Mouse (Mus musculus) skeletal muscle tissue, adult 2 months (tissue): ENCODE measurements around the gene Gm7929.
"Not testable (repeated sequence)": the region's sequence is repeated elsewhere in the genome, so short reads cannot be mapped to it uniquely, and the experiment has no call there.

Source experiments
- DNase-seq: peaks from one replicate; pipeline ENCODE4 v3.0.0-alpha.2; 2012; ENCODE audit warnings: low read depth, low spot score

Gene Gm7929

GRCm38 (mm10) chr14:41750514-41750913 lies at the start of gene Gm7929:
Gene Gm7929 (minus strand): TSS chr14:41750614.
- DNase-seq: not testable (repeated sequence)

DNA sequence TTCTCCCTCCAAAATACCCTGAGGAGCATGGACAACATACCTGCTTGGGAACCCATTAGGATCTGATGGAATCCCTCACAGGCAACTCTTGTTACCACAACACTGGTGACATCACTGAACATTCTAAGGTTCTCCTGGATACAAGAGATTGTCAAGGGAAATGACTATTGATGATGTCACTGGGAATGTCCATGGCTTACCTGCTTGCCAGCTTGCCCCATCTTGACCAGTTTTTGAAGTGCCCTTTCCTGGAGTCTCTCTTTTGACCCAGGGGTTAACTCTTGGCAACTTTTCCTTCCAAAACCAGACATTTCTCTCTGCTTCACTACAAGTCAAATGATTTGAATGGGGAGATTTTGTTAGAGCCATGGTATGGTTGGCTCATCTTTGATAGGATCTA lies 21.9 kb upstream of the Gm7929 start, which contains the start of gene Gm47189:
Gene Gm47189 (minus strand): TSS at position 101 of the 400 bp plus-strand sequence.
- not testable (repeated sequence) for DNase-seq

DNA sequence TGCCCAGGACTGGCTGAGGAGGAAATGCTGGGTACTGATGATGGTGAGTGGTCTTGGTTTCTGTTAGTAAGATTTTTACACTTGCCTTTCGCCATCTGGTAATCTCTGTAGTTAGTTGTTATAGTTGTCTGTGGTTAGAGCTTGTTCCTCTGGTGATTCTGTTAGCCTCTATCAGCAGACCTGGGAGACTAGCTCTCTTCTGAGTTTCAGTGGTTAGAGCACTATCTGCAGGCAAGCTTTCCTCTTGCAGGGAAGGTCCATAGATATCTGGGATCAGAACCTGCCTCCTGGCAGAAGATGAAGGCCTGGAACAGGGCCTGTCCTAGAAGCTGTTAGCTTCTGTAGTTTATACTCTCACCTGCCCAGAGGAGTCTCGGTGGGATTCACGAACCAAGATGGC lies 5.5 kb upstream of the Gm7929 start:
- DNase-seq: not testable (repeated sequence)

GRCm38 (mm10) chr14:41723437-41723836 lies 27.0 kb downstream of the Gm7929 start:
- DNase-seq: not testable (repeated sequence)

GRCm38 (mm10) chr14:41717180-41717579 lies 33.2 kb downstream of the Gm7929 start:
- DNase-seq: not testable (repeated sequence)

DNA sequence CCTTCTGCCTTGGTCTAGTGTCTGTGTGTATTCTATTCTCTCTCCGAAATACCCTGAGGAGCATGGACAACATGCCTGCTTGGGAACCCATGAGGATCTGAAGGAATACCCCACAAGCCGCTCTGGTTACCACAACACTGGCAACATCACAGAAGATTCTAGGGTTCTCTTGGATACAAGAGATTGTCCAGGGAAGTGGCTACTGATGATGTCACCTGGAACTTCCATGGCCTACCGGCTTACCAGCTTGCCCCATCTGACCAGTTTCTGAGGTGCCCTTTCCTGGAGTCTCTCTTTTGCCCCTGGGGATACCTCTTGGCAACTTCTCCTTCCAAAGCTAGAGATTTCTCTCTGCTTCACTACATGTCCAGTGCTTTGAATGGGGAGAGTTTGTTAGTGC lies 48.6 kb downstream of the Gm7929 start, which contains the start of gene Gm8068:
Gene Gm8068 (minus strand): TSS at position 101 of the 400 bp plus-strand sequence.
- not testable (repeated sequence) for DNase-seq
